Mouse (Mus musculus) midbrain, embryonic 10.5 days (tissue): ENCODE data around the gene Rad23a. TPM values are rescaled to one million over a fixed set of nuclear protein-coding genes. Genes with fewer than 3 reads are reported as not detected.
"Not testable (repeated sequence)": the region's sequence is repeated elsewhere in the genome, so short reads cannot be mapped to it uniquely, and the experiment has no call there.

ENCODE experiments used
- DNase-seq: peaks from one replicate; pipeline ENCODE4 v3.0.0-alpha.2; 2017; ENCODE audit warnings: low spot score
- H3K27ac ChIP-seq: fragments of 300-500 bp; sonication (generic); replicated peaks from 2 replicates; pipeline ENCODE4 v1.5.1; 2016; ENCODE audit warnings: mild to moderate bottlenecking
- H3K27me3 ChIP-seq: fragments of 300-500 bp; sonication (generic); 2 replicates; pipeline ENCODE4 v1.6.1; 2016; ENCODE audit warnings: low read depth, mild to moderate bottlenecking; ENCODE audit not compliant: poor library complexity, severe bottlenecking
- H3K36me3 ChIP-seq: fragments of 300-500 bp; sonication (generic); 2 replicates; pipeline ENCODE4 v1.6.1; 2016; ENCODE audit warnings: mild to moderate bottlenecking, moderate library complexity
- H3K4me1 ChIP-seq: fragments of 300-500 bp; sonication (generic); 2 replicates; pipeline ENCODE4 v1.6.1; 2016
- H3K4me3 ChIP-seq: fragments of 300-500 bp; sonication (generic); 2 replicates; pipeline ENCODE4 v1.5.1; 2016; ENCODE audit warnings: mild to moderate bottlenecking, moderate library complexity
- H3K9me3 ChIP-seq: fragments of 300-500 bp; sonication (generic); replicated peaks from 2 replicates; pipeline ENCODE4 v1.6.1; 2016; ENCODE audit warnings: mild to moderate bottlenecking
- WGBS: fragments of 180-500 bp; shearing (Covaris S2); methylation state at CpG from one replicate; pipeline ENCODE4 v1.1.7; 2016; 5-methylcytosine and 5-hydroxymethylcytosine counted together
- polyA plus RNA-seq: library from polyadenylated mRNA; unstranded; fragments of >200 nt; fragmentation: Nextera tagmentation; extraction: Ambion mirVana; gene quantifications from 2 replicates; pipeline ENCODE4 v1.2.1, GENCODE M21; 2016

Gene Rad23a
- polyA plus RNA-seq, 1 experiment from 2014 or later: 124 TPM

DNA sequence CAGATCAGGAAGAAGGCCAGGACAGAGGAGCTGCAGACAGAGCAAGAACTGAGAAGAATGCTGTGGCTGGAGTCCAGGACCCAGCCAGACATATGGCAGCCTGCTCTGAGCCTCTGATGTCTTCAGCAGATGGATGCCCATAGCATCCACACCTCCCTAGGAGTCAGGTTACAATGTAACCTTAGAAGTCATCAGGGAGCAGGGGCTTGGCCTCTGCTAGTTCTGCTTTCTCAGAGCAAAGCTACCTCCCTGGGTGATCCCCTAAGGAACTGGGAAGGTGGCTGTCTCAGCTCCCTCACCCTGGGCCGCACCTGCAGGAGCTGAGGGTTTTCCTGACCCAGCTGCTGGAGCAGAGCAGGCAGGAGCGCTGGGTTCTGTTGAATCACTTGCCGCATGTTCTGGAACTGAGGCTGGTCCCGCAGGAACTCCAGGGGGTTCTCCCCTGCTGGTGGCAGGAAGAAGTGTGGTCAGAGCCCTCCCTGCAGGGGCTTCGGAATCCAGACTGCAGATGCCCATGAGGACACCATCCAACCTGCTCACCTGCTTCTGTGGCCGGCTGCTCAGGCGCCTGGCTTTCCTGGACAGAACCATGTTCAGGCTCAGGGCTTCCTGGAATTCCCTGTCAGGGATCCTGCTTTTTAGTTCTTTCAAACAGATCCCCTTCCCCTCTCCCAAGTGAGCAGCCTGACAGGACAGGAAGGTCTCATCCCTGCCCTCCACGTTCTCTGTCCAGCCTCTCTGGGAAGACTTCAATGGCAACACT, 3.1 kb downstream of the Rad23a start:
- Histone ChIP-seq H3K4me3 (no peak overlapping the region), H3K9me3 (no peaks in the 10 kb centered on the region), H3K4me1 (peaks cover 42% of the 10 kb centered on the region), H3K27ac (no peak overlapping the region), H3K36me3 (peaks cover 74% of the 10 kb centered on the region), H3K27me3 (no peaks in the 10 kb centered on the region)
- WGBS: 63% methylated on average over 8 of the region's 8 CpGs
- no peak for DNase-seq

GRCm38 (mm10) chr8:84834866-84835855, 5.3 kb downstream of the Rad23a start:
- WGBS: 88% methylated on average over 10 of the region's 10 CpGs
- peaks cover 60% of the 10 kb centered on the region for H3K36me3 ChIP-seq
- H3K4me3 ChIP-seq: no peak overlapping the region
- H3K27me3 ChIP-seq: no peaks in the 10 kb centered on the region
- peaks cover 41% of the 10 kb centered on the region for H3K4me1 ChIP-seq
- DNase-seq: no peak
- no peaks in the 10 kb centered on the region; the same call in 1 of the 2 replicates for H3K9me3 ChIP-seq
- no peak overlapping the region for H3K27ac ChIP-seq

DNA sequence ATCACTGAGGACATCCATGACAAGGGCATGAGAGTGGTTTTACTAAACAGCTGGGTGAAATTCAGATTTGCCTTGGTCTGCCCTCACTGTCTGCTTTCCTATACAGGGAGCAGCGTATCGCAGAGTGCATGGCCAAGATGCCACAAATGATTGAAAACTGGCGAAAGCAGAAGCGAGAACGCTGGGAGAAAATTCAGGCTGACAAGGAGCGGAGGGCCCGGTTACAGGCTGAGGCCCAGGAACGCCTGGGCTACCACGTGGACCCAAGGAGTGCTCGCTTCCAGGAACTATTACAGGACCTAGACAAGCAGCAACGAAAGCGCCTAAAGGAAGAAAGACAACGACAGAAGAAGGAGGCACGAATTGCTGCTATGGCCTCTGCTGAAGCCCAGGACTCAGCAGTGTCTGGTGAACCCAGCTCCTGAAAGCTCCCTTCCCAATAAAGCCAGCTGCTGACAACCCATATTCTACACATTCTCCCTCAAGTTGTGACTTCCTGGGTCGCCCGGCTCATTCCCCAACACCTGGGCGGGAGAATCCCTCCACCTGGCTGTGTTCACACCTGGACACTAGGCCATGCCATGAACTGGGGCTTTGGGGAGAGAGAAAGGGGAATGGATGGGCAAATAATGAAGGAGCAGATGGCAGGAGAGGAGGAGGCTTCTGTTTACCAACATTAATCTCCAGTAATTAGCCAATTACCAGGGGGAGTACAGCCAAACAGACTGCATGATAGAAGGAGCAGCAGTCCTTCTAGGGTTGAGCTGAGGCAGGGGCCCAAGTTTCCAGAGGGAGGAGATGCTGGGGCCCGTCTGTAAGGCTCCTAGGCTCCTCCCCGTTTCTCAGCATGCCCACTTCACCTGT, 6.2 kb downstream of the Rad23a start:
- Histone ChIP-seq H3K36me3 (peaks cover 59% of the 10 kb centered on the region), H3K27ac (no peak overlapping the region), H3K4me1 (peaks cover 32% of the 10 kb centered on the region), H3K4me3 (peak overlapping the region; percentile 99), H3K9me3 (no peaks in the 10 kb centered on the region; the same call in 1 of the 2 replicates), H3K27me3 (no peaks in the 10 kb centered on the region)
- 90% methylated on average over 19 of the region's 19 CpGs for WGBS
- DNase-seq: no peak

GRCm38 (mm10) chr8:84832759-84833742, 7.4 kb downstream of the Rad23a start:
- WGBS: 75% methylated on average over 10 of the region's 10 CpGs
- Histone ChIP-seq H3K9me3 (no peaks in the 10 kb centered on the region; the same call in 1 of the 2 replicates), H3K36me3 (peaks cover 48% of the 10 kb centered on the region)

GRCm38 (mm10) chr8:84832034-84832717, 8.3 kb downstream of the Rad23a start:
- DNase-seq: peak; percentile 84
- Histone ChIP-seq H3K36me3 (peaks cover 39% of the 10 kb centered on the region), H3K4me1 (peaks cover 13% of the 10 kb centered on the region), H3K27me3 (no peaks in the 10 kb centered on the region), H3K4me3 (peak overlapping the region; percentile 99), H3K27ac (peak overlapping the region; percentile 99), H3K9me3 (no peaks in the 10 kb centered on the region; the same call in 1 of the 2 replicates)
- 2% methylated on average over 59 of the region's 59 CpGs for WGBS

More at GRCm38 (mm10) chr8:84832759-84833742, 7.4 kb downstream of the Rad23a start:
- no peak for DNase-seq
- Histone ChIP-seq H3K27ac (peak overlapping the region; percentile 99), H3K27me3 (no peaks in the 10 kb centered on the region), H3K4me1 (peaks cover 21% of the 10 kb centered on the region), H3K4me3 (peak overlapping the region; percentile 99)

DNA sequence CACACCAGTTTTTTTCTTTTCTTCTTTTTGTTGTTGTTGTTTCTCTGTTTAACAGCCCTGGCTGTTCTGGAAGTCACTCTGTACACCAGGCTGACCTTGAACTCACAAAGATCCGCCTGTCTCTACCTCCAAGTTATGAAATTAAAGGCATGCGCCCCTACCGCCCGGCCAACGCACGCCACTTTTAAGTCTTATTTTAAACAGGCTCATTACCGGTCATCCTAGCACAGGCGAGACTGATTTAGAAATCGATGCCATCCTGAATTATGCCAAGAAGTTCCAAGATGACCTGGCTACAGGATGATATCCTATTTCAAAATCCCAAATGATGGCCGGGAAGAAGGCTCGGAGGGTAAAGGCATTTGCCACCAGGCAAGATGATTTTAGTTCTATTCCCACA, 9.0 kb downstream of the Rad23a start, which contains the start of gene Gadd45gip1:
Gene Gadd45gip1, plus strand, starts transcription at position 33 of the 400 bp plus-strand sequence.
- no peak for DNase-seq
- H3K4me3 ChIP-seq: peak within 1 kb of the TSS; percentile 99
- H3K9me3 ChIP-seq: no peaks in the 10 kb centered on the region; the same call in 1 of the 2 replicates
- peaks cover 32% of the 10 kb centered on the region for H3K36me3 ChIP-seq
- WGBS: 82% methylated on average over 11 of the region's 11 CpGs
- H3K27ac ChIP-seq: peak within 1 kb of the TSS; percentile 99
- peaks cover 8% of the 10 kb centered on the region for H3K4me1 ChIP-seq
- no peaks in the 10 kb centered on the region for H3K27me3 ChIP-seq

GRCm38 (mm10) chr8:84826518-84826917, 13.9 kb downstream of the Rad23a start:
- not testable (repeated sequence) for H3K36me3 ChIP-seq, H3K9me3 ChIP-seq, DNase-seq, H3K27ac ChIP-seq, H3K4me3 ChIP-seq
- 87% methylated on average over 2 of the region's 2 CpGs for WGBS
- Histone ChIP-seq H3K4me1 (peaks cover 16% of the 10 kb centered on the region), H3K27me3 (peaks cover 35% of the 10 kb centered on the region)

DNA sequence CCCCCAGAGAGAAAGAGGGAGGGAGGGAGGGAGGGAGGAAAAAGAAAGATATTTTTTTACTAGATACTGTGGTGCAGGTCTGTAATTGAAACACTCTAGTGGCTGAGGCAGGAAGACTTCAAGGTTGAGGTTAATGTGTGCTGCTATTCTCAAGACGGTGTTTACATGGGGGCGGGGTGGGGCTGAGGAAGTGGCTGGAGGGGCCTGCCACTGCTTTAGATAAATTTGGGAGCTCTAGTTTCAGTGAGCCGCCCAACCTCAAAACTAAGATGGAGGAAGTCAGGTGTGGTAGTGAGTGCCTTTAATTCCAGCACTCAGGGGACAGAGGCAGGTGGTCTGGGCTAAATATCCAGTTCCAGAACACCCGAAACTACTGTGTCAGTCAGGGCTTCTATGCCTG, 14.8 kb downstream of the Rad23a start:
- Histone ChIP-seq H3K27me3 (peaks cover 39% of the 10 kb centered on the region), H3K36me3 (no peaks in the 10 kb centered on the region), H3K27ac (no peak overlapping the region), H3K4me1 (peaks cover 16% of the 10 kb centered on the region), H3K9me3 (no peaks in the 10 kb centered on the region), H3K4me3 (no peak overlapping the region)
- no peak for DNase-seq
- 76% methylated on average over 4 of the region's 4 CpGs for WGBS

GRCm38 (mm10) chr8:84823653-84824052, 16.8 kb downstream of the Rad23a start:
- peak; percentile 75 for DNase-seq
- under 1% methylated on average over 18 of the region's 18 CpGs for WGBS
- Histone ChIP-seq H3K9me3 (no peaks in the 10 kb centered on the region), H3K27me3 (peaks cover 39% of the 10 kb centered on the region), H3K4me3 (peak overlapping the region; percentile 36), H3K27ac (peak overlapping the region; percentile 38; the same call in 1 of the 2 replicates), H3K36me3 (no peaks in the 10 kb centered on the region), H3K4me1 (peaks cover 16% of the 10 kb centered on the region)

DNA sequence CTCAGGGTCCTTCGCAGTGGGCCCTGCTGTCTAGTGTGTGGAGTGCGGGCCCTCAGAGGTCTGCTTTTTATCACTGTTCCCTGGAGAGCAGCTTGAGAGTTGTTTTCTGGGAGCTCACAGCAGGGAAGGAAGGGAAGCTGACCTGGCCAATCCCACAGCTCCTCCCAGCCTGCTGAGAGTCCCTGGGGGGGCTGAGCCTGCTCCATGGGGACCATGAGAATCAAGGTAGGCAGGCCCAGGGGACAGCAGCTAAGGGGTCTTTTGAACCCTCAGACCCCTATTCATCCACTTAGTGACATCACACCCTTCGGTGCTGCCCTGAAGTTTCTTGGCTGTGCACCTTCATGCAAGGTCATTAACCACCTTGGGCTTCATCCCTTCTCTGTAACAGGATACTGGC, 17.7 kb downstream of the Rad23a start, which contains the start of gene Dand5:
Gene Dand5, minus strand, starts transcription at position 101 of the 400 bp plus-strand sequence.
- 23% methylated on average over 3 of the region's 3 CpGs for WGBS
- peaks cover 16% of the 10 kb centered on the region for H3K4me1 ChIP-seq
- H3K9me3 ChIP-seq: no peaks in the 10 kb centered on the region
- peaks cover 39% of the 10 kb centered on the region for H3K27me3 ChIP-seq
- H3K4me3 ChIP-seq: peak within 1 kb of the TSS; percentile 36
- no peak for DNase-seq
- H3K27ac ChIP-seq: peak within 1 kb of the TSS; percentile 38; the same call in 1 of the 2 replicates
- no peaks in the 10 kb centered on the region for H3K36me3 ChIP-seq
